Mouse (Mus musculus) fat pad, adult 2 months (tissue): ENCODE data around the gene Gm12695.

Source experiments
- DNase-seq: peaks from one replicate; pipeline ENCODE4 v3.0.0-alpha.2; 2011; ENCODE audit warnings: low read depth, low spot score; ENCODE audit errors: extremely low read depth

The Gm12695 gene

GRCm38 (mm10) chr4:96698218-96698561, 86.8 kb downstream of the Gm12695 start:
- DNase-seq, result no peak

GRCm38 (mm10) chr4:96697511-96698217, 87.3 kb downstream of the Gm12695 start:
- DNase-seq, result no peak

GRCm38 (mm10) chr4:96696614-96697360, 88.2 kb downstream of the Gm12695 start:
- DNase-seq, result no peak

- DNase-seq, result no peak
Observed at GRCm38 (mm10) chr4:96687358-96687803, 97.6 kb downstream of the Gm12695 start.

- DNase-seq, result no peak
Observed at GRCm38 (mm10) chr4:96683474-96683873, 101.5 kb downstream of the Gm12695 start.

GRCm38 (mm10) chr4:96680966-96681365, 104.0 kb downstream of the Gm12695 start:
- DNase-seq, result no peak

- DNase-seq, result no peak
Observed at GRCm38 (mm10) chr4:96680233-96680632, 104.8 kb downstream of the Gm12695 start.
